Mouse (Mus musculus): ENCODE results near the gene Foxn3.
A peak's percentile ranks its signal among the peaks of the same experiment; 100 is the strongest.

The Foxn3 gene

DNA sequence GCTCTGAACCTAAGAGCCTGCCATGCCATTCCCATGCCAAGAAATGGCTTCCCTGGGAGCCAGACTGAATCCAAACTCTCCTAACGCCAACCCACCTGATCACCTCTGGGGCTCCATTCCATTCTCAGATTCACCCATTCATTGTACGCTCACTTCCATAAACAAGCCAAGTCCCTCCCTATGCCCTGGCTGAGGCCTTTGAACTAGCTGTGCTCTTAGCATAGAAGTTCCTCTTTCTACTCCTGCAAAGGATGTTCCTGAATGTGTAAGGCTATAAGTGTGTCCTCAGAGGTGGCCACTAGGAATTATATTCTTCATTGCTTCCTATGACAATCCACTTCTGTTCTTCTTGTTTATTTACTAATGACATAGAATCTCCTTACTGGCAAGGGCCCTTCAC, 40.5 kb downstream of the Foxn3 start:
- no peak for DNase-seq (ENCODE audit: low spot score)

DNA sequence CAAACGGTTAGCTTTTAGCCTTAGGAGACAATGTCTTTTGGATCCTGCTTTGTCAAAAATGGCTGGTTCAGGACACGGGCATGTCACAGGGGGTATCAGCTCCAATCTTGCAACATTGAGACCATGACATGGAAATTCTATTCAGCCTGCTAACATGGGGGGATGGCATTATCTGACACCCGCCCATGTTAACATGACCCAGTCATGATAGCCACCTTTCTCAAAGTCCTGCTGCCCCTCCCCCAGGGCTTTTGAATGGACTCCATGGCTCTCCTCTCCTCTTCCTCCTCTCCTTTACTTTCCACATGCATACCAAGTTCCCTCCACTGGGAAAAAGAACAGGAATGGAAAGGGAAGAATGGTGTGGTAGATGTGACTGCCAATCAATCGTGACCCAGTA, 43.5 kb downstream of the Foxn3 start:
- DNase-seq (ENCODE audit: low spot score): no peak

DNA sequence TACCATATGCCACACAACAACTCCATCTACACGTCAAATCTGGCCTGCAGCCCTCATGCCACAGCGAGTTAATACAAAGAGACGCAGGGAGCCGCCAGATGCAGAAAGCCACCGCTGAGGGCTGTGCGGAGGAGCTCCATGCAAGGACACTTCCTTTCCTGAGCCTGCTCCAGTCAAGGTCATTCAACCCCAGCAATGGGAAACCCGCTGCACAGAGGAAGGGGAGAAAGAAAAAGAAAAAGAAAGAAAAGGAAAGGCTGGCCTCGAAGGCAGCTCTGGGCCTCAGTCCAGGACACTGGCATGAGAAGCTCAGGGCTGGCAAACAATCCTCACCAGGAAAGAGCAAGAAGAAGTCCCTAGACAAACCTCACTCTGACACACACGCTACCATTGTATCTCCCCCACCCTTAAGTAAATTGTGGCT, 44.2 kb downstream of the Foxn3 start:
- DNase-seq (ENCODE audit: low spot score): peak; percentile 39

GRCm38 (mm10) chr12:99518640-99519039, 44.7 kb downstream of the Foxn3 start:
- no peak for DNase-seq (ENCODE audit: low spot score)

GRCm38 (mm10) chr12:99518126-99518525, 45.3 kb downstream of the Foxn3 start:
- DNase-seq (ENCODE audit: low spot score): no peak

GRCm38 (mm10) chr12:99517296-99517695, 46.1 kb downstream of the Foxn3 start:
- no peak for DNase-seq (ENCODE audit: low spot score)

DNA sequence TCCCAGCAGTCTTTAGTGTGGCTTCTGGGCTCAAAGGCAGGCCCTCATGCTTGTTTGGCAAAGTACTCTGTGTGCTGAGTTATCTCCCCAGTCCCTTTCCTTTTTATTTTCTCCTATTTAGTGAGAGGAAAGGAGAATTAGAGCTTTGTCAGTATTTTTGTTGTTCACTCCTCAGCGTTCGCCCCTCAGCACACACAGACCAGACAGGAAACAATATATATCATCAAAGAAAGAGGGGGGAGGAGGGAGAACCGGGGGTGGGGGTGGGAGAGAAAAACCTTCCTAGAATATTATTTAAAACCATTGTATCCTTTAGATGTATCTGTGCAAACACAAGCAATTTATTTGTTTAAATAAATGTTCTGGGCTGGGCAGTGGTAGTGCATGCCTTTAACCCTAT, 47.9 kb downstream of the Foxn3 start:
- DNase-seq (ENCODE audit: low spot score): no peak

- DNase-seq (ENCODE audit: low spot score): no peak
Observed at GRCm38 (mm10) chr12:99511644-99512043, 51.7 kb downstream of the Foxn3 start.

- no peak for DNase-seq (ENCODE audit: low spot score)
Observed at GRCm38 (mm10) chr12:99510759-99511158, 52.6 kb downstream of the Foxn3 start.

DNA sequence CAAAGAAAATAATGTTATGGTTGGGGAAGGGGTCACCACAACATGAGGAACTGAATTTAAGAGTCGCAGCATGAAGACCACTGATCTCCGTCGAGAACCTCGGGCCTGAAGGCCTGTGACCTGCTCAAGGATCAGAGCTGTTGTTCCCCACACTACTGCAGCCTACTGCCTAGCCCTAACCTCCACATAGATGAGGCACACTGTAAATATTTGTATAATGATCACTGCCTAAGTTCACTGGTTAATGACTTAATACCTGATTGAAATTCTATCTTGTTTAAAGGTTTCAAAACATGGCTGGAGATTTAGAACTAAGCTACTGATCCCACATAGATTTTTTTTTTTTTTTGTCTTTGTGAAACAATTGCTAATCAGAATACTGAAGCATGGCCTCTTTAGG, 61.2 kb downstream of the Foxn3 start:
- DNase-seq (ENCODE audit: low spot score): no peak

DNA sequence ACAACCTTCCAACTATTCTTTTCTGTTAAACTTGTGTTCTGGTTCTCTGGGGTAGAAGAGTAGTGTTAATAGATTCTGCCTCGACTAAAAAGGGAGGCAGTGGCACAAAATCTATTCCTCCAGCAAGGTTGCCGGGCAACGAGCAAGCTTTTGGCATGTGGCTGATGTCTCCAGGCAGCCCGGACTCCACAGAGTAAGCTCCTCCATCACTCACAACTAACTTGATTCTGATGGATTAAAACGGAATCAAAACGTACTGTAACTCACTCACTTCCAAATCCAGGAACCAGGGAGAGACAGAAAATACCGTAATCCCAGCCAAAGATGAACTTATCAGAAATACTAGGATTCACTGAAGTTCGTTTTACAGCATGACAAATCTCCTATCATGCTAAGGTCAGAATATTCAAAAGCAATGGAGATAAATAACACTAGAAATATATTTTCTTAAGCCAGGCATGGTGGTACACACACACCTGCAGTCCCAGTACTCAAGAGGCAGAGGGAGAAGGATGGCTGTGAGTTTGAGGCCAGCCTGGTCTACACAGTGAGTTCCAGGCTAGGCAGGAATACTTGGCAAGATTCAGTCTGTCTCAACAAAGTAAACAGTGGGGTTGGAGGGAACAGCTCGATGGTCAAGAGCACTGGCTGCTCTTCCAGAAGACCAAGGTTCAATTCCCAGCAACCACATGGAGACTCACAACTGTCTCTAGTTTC, 64.2 kb downstream of the Foxn3 start:
- no peak for DNase-seq (ENCODE audit: low spot score)

DNA sequence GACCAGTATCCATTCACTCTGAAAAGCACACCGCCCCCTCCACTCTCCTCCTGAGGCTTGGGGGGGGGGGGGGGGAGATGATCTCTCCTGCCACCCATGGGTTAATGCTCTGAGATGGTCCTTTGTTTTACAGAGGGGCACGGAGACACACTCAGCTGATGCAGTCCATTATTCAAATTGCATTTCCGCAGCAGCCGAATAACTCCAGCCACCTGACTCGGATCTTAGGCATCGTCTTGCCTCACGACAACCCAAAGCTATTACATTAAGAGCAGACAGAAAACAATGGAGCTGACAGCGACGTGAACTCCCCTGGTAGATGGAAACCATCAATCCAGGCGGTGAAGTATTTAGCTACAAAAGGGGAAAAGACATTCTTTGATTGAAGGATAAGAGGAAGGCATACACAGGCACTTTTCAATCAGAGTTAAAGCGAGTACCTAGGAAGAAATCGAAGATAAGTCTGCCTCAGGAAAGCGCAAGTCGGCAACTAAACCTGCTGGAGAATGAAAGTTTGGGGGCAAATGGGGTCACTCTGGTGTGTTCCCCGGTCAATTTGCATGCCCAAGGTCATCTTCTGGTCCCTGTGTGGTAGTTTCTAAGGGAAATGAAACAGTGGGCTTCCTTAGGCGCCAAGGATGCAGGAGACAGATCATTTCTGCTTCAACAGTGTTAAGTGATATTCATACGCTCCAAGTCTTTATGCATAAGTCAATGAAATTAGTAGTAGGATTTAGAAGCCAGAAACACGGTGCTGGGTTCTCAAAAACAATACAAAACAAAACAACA, 65.0 kb downstream of the Foxn3 start:
- no peak for DNase-seq (ENCODE audit: low spot score)

GRCm38 (mm10) chr12:99496945-99497344, 66.4 kb downstream of the Foxn3 start:
- no peak for DNase-seq (ENCODE audit: low spot score)

- DNase-seq (ENCODE audit: low spot score): no peak
Observed at GRCm38 (mm10) chr12:99490216-99490615, 73.2 kb downstream of the Foxn3 start.

DNA sequence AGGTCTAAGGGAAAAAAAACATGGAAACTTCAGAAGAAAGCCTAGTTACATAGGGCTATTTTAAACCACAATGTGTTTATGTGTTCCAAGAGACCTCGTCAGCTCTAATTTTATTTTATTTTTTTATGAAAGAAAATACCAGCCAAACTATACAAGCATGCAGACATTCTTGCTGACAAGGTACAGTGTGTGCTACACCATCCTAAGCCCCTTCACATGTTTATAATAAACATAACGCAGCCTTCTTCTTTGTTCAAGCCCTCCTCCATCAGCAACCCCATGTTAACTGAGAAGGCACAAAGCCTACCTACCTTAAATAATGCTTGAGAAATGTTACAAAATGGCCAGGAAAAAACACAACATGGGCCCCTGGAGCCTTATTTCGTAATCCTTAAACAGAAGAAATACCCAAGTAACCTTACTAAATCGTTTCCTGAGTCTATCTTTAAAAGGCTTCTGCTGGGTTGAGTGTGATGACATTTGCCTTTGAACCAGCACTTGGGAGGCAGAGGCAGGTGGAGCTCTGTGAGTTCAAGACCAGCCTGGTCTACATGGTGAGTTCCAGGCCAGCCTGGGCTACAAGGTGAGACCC, 74.3 kb downstream of the Foxn3 start:
- DNase-seq (ENCODE audit: low spot score): no peak

DNA sequence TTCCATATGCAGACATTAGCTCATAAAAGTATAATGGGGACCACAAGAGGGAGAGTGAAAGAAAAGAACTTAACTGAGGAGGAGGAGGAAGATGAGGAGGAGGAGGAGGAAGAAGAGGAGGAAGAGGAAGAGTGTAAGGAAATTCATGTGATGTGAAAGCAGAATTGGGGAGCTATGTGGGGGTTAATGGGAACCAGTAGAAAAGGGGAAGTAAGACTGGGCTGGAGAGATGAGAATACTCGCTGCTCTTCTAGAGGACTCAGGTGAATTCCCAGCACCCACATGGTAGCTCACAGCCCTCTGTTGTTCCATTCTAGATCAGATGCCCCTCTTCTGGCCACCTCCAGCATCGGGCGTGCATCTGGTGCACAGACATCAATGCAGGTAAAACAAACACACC, 83.0 kb downstream of the Foxn3 start:
- no peak for DNase-seq (ENCODE audit: low spot score)

DNA sequence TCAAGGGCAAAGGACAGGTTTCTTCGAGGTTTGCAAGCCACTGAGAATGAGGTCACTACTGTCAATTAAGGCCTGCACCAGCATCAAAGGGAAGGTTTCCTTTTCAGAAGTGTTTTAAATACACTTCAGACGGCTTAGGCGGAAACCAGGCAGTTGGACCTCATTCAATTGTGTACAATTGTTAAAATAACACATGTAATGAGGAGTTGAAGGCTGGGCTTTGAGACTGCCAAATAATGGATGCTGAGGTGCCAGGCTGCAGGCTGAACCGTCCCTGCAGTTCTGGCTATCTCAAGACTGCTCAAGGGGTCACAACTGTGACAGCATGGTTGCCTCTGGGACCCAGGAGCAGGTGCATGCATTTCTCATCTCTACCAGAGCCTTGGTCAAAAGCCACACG, 89.2 kb downstream of the Foxn3 start:
- no peak for DNase-seq (ENCODE audit: low spot score)

DNA sequence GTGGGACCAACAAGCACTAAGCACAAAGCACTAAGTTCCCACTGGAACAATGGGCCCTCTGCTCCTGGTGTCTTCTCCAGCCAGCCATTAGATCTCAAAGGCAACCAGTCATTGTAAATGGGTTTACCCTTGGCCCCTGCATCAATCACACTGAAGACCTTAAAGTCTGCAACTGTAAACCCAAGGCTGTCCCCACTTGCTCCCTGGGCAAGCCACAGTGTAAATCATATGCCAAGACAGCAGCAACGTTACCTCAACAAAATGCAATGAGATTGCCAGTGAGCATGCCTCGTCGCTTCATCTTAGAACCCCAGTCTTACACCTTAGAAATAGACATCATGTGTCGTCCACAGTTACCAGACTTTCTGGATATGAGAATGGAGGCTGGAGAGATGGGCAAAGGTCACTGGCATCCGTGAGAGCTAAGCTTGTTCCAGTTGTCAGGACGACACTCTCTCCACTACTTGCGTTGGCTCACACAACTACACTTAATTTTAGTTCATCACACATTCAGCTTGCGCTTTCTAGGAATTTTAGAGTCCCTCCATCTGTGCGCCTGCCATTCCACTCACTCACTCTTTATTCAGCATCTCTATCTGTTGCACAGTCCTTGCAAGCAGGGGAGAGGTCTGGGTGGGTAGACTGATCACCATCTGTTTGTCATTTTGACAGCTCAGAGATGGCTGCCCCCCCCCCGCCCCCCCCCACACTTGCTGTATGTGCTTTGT, 89.8 kb downstream of the Foxn3 start:
- DNase-seq (ENCODE audit: low spot score): no peak

DNA sequence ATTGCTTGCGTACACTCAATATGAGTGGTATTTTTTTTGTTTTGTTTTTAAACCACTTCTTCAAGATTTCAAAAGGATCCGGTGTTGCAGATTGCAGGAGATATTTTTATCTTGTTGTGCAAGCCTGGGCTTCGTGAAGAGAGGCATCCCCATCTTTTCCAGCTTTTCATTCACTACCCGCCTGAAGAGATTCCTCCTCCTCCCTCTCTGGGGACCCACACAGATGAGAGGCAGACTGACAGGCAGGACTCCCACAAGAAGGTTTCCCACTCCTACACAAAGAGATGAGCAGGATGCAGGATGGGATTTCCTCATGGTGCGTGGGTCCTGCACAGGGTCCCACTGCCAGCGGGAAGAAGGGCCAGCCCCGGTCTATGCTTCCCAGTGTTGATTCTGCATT, 92.0 kb downstream of the Foxn3 start:
- no peak for DNase-seq (ENCODE audit: low spot score)

DNA sequence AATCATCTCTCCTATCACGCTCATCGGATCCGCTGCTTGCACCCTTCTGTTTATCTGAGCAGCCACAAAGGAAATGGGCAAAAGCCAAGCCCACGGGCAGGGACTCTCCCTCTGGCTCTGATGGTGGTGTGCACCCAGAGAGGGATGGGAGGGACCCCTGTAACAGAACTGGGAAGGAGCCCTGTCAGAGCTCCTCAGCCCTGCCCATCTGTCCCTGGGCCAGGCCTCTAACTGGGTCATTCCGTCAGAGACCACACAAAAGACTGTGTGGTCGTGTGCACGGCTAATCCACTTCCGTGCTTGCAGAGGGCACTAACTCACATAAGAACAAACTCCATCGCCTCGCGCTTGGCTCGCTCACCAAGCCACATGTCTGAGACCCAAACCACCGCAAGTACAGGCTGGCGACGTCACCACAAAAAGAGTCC, 95.5 kb downstream of the Foxn3 start:
- no peak for DNase-seq (ENCODE audit: low spot score)

DNA sequence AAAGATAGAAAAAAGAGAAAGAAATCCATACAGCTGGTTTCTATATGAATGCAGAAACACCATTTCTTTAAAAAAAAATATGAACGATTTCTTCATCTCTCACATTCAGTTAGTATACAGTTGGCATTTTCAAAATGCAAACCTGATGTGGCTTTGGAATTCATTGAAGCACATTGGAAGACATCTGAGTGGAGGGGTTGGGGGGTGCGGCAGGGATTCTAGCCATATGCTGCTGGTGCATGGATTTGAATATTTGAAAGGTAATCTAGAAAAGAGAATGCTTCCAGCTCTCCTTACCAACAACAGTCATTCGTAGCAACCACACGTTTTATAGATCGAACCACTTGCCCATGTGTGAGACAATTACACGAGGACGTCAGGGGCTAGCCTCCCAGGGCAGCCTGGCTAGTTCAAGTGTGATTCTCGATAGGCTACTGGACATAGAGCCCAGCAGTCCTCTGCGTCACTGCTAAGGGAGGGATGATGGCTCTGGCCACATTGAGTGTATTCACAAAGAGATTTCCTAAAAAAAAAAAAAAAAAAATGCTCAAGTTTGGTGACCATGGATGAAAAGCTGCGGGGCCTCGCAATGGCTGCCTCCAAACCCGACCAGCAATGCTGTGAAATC, 96.0 kb downstream of the Foxn3 start:
- DNase-seq (ENCODE audit: low spot score): no peak

DNA sequence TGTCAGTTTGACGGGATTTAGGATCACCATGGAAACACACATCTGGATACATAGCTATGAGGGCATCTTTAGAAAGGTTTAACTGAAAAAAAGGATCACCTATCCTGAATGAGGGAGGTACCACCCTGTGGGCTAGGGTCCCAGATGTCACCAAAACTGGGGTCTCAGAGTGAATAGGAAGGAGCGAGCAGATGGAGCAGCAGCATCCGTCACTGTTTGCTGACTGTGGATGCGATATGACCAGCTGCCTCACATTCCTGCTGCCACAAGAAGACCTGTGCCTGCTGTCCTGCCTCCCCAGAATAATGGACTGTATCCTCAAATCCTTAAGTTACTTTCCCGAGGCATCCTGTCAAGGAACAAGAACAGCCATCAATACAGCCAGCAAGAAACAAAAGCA, 97.0 kb downstream of the Foxn3 start:
- DNase-seq (ENCODE audit: low spot score): no peak
